Mouse (Mus musculus): Measurements from ENCODE around the gene Srarp.

GRCm38 (mm10) chr4:141456193-141456938 is 20.5 kb upstream of the Srarp start:
- no peak for TF ChIP-seq POLR2A (IDR thresholded peaks at IDR 0.05; ENCODE audit: insufficient read depth, low read depth, low read length)
- TF ChIP-seq CTCF (IDR thresholded peaks at IDR 0.05), result no peak

Data from heart, adult 2 months (tissue).